Mouse (Mus musculus): ENCODE data around the gene Dolk. TPM values are rescaled to one million over a fixed set of nuclear protein-coding genes. Genes with fewer than 3 reads are reported as not detected.
A peak's percentile ranks its signal among the peaks of the same experiment; 100 is the strongest.

Gene Dolk
- polyA plus RNA-seq, 1 experiment from 2014 or later = 33.0 TPM

- peaks cover 32 to 37% of the 10 kb centered on the region in 2 experiments for H3K4me1 ChIP-seq (ENCODE audit: control insufficient read depth in 2 of 2, insufficient read depth in 2 of 2, low read length in 2 of 2)
- peaks cover 84% of the 10 kb centered on the region for H3K36me3 ChIP-seq (ENCODE audit: control insufficient read depth, insufficient read depth, low read length)
- ATAC-seq (ENCODE audit: insufficient number of reproducible peaks, insufficient read depth, low FRiP score, low read depth) = no peak
- no peak overlapping the region for H3K9ac ChIP-seq (ENCODE audit: low read length)
- no peak overlapping the region for H3K4me2 ChIP-seq (ENCODE audit: low read length)
- no peaks in the 10 kb centered on the region for H3K9me3 ChIP-seq (ENCODE audit: control insufficient read depth, low read length)
- no peak overlapping the region for H3K27ac ChIP-seq (replicated peaks in 1 of 2; ENCODE audit: control insufficient read depth in 1 of 2, insufficient read depth in 1 of 2, low read depth in 2 of 2, low read length in 2 of 2)
- 97% methylated on average over 42 of the region's 42 CpGs for WGBS
- no peaks in the 10 kb centered on the region for H3K27me3 ChIP-seq (ENCODE audit: control insufficient read depth, insufficient read depth, low read length)
- no peak overlapping the region for H3K4me3 ChIP-seq (ENCODE audit: control insufficient read depth in 1 of 2, insufficient read depth in 1 of 2, low read depth in 1 of 2, low read length in 2 of 2)
Observed at GRCm38 (mm10) chr2:30255631-30256395, 30.3 kb downstream of the Dolk start.

DNA sequence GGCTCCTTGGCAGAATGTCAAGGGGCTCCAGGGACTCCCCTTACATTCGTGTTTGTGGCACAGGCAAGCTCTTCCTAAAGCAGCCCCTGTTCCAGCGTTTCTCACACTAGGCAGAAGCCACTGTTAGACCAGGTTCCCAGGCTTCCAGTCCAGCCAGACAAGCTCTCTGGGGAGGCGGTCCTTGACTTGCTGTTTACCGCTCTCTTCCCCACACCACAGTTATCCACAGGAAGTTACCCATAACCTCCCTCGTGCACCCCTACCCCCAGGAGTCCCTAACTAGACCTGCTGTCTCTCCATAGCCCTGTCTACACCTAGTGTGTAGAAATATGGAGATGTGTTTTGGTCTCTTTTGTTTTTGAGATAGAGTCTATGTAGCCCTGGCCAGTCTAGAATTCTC, 32.3 kb downstream of the Dolk start:
- ATAC-seq (ENCODE audit: insufficient number of reproducible peaks, insufficient read depth, low FRiP score, low read depth) = no peak
- H3K27me3 ChIP-seq (ENCODE audit: control insufficient read depth, insufficient read depth, low read length) = no peaks in the 10 kb centered on the region
- no peak overlapping the region for H3K9ac ChIP-seq (ENCODE audit: low read length)
- WGBS = 73% methylated on average over 5 of the region's 5 CpGs
- no peaks in the 10 kb centered on the region for H3K9me3 ChIP-seq (ENCODE audit: control insufficient read depth, low read length)
- peaks cover 19 to 24% of the 10 kb centered on the region in 2 experiments for H3K4me1 ChIP-seq (ENCODE audit: control insufficient read depth in 2 of 2, insufficient read depth in 2 of 2, low read length in 2 of 2)
- no peak overlapping the region for H3K4me2 ChIP-seq (ENCODE audit: low read length)
- no peak overlapping the region for H3K27ac ChIP-seq (replicated peaks in 1 of 2; ENCODE audit: control insufficient read depth in 1 of 2, insufficient read depth in 1 of 2, low read depth in 2 of 2, low read length in 2 of 2)
- no peak overlapping the region for H3K4me3 ChIP-seq (ENCODE audit: control insufficient read depth in 1 of 2, insufficient read depth in 1 of 2, low read depth in 1 of 2, low read length in 2 of 2)
- H3K36me3 ChIP-seq (ENCODE audit: control insufficient read depth, insufficient read depth, low read length) = peaks cover 84% of the 10 kb centered on the region

DNA sequence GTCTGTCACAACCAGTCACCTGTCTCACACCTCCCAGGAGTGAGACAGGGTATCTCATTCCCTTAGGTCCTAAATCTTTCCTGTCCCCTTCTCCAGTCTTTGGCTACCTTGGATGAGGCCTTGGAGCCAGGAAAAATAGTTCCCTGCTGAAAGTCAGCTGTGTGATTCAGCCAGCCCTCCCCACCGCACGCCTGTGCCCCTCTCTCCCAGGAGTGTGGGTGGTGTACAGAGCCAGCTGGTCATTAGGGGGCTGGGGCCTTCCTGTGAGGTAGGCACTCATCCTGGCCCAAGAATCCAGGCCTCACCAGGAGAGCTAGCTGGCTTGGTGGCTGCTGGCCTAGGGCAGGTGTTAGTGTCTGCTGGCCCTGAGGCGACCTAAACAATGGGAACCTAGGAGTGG, 33.6 kb downstream of the Dolk start:
- ATAC-seq (ENCODE audit: insufficient number of reproducible peaks, insufficient read depth, low FRiP score, low read depth) = no peak
- no peak overlapping the region for H3K4me3 ChIP-seq (ENCODE audit: control insufficient read depth in 1 of 2, insufficient read depth in 1 of 2, low read depth in 1 of 2, low read length in 2 of 2)
- H3K4me2 ChIP-seq (ENCODE audit: low read length) = no peak overlapping the region
- 75% methylated on average over 3 of the region's 3 CpGs for WGBS
- peaks cover 7 to 12% of the 10 kb centered on the region in 2 experiments; a peak in 3 of 4 replicates for H3K4me1 ChIP-seq (ENCODE audit: control insufficient read depth in 2 of 2, insufficient read depth in 2 of 2, low read length in 2 of 2)
- H3K9ac ChIP-seq (ENCODE audit: low read length) = no peak overlapping the region; the same call in 1 of the 2 replicates
- H3K27me3 ChIP-seq (ENCODE audit: control insufficient read depth, insufficient read depth, low read length) = no peaks in the 10 kb centered on the region
- H3K36me3 ChIP-seq (ENCODE audit: control insufficient read depth, insufficient read depth, low read length) = peaks cover 85% of the 10 kb centered on the region
- H3K9me3 ChIP-seq (ENCODE audit: control insufficient read depth, low read length) = no peaks in the 10 kb centered on the region
- H3K27ac ChIP-seq (replicated peaks in 1 of 2; ENCODE audit: control insufficient read depth in 1 of 2, insufficient read depth in 1 of 2, low read depth in 2 of 2, low read length in 2 of 2) = no peak overlapping the region

DNA sequence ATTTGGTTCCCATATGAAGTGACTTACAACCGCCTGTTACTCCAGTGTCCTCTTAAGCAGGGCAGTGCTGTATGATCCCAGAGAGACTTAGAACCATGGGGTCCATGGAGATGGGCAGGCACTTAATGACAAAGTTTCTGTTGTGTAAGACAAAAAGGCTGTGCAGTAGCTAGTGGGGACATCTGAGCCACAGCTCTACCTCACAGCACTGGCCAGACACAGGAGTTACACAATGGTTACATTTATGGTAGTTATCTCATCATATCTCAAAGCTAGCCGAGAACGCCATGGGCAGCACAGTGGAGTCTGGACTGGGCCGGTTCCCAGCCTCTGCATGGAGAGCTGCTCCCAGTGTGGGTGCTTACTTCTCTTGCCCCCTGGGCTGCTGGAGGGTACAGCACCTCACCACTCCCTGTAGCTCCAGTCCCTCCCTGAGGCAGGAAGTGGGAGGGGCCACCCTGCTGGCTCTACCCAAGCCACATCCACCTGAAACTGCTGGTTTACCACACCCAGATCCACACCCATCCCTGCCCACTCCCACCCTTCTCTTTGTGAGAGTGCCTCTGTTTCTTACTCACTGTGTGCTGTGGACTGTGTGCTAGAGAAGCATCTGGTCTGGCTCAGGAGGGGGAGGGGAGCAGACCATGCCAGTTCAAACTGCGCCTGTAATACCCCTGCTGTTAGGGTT, 34.6 kb downstream of the Dolk start:
- H3K9me3 ChIP-seq (ENCODE audit: control insufficient read depth, low read length) = no peaks in the 10 kb centered on the region
- H3K27me3 ChIP-seq (ENCODE audit: control insufficient read depth, insufficient read depth, low read length) = no peaks in the 10 kb centered on the region
- peak; percentile 60 for ATAC-seq (ENCODE audit: insufficient number of reproducible peaks, insufficient read depth, low FRiP score, low read depth)
- H3K4me2 ChIP-seq (ENCODE audit: low read length) = no peak overlapping the region
- peaks cover 75% of the 10 kb centered on the region for H3K36me3 ChIP-seq (ENCODE audit: control insufficient read depth, insufficient read depth, low read length)
- peak overlapping the region; percentile 48 to 62; a peak in 3 of 4 replicates for H3K27ac ChIP-seq (replicated peaks in 1 of 2; ENCODE audit: control insufficient read depth in 1 of 2, insufficient read depth in 1 of 2, low read depth in 2 of 2, low read length in 2 of 2)
- WGBS = 44% methylated on average over 5 of the region's 5 CpGs
- peaks cover 7 to 11% of the 10 kb centered on the region in 2 experiments; a peak in 3 of 4 replicates for H3K4me1 ChIP-seq (ENCODE audit: control insufficient read depth in 2 of 2, insufficient read depth in 2 of 2, low read length in 2 of 2)
- no peak overlapping the region for H3K4me3 ChIP-seq (ENCODE audit: control insufficient read depth in 1 of 2, insufficient read depth in 1 of 2, low read depth in 1 of 2, low read length in 2 of 2)
- no peak overlapping the region for H3K9ac ChIP-seq (ENCODE audit: low read length)

DNA sequence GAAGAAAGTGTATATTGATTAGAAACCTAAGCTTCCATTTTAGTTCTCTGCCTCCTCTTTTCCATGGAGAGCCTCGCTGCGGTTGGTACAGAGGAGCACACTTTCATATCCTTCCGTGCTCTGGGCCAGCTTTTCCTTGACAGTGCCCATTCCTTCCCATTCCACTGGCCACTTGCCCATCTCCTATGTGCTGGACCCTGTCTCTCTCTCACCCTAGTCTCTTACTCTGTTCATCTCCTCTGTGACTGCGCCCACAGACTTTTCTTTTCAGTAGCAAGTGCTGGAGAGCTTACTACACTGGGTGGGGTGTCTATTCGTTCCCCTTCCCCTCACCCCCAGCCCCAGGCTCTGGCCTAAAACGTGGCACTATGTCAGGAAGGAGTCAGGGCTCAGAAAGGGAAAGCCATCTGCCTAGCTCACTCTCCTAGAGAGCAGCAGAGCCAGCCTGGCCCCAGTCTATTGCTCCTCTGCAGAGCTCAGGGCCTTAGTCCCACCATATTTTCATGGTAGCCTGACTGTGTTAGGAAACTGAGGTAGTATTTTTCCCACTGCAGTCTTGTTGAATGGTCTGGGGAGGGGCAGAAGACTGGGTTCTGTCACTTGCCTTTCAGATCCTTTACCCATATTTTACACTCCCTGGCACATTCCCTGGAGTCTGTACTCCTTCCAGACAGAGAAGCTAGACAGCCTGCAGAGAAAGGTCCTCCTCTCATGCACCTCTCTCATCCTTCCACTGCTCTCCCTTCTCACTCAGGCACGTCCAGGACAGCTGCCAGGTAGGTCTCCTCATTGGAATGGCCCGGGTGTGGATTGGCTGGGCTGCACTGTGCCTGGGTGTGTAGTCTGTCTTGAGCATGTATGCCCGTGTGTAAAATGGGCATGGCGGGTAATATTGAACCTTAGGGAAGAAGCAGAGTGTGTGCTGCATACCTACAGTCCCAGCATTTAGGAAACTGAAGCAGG, 35.7 kb downstream of the Dolk start:
- H3K9ac ChIP-seq (ENCODE audit: low read length) = no peak overlapping the region
- no peak for ATAC-seq (ENCODE audit: insufficient number of reproducible peaks, insufficient read depth, low FRiP score, low read depth)
- no peaks in the 10 kb centered on the region for H3K27me3 ChIP-seq (ENCODE audit: control insufficient read depth, insufficient read depth, low read length)
- 88% methylated on average over 10 of the region's 10 CpGs for WGBS
- no peak overlapping the region for H3K4me3 ChIP-seq (ENCODE audit: control insufficient read depth in 1 of 2, insufficient read depth in 1 of 2, low read depth in 1 of 2, low read length in 2 of 2)
- no peak overlapping the region for H3K4me2 ChIP-seq (ENCODE audit: low read length)
- peak overlapping the region in 1 of 2 experiments; percentile 62; a peak in 3 of 4 replicates for H3K27ac ChIP-seq (replicated peaks in 1 of 2; ENCODE audit: control insufficient read depth in 1 of 2, insufficient read depth in 1 of 2, low read depth in 2 of 2, low read length in 2 of 2)
- peaks cover 71% of the 10 kb centered on the region for H3K36me3 ChIP-seq (ENCODE audit: control insufficient read depth, insufficient read depth, low read length)
- no peaks in the 10 kb centered on the region for H3K9me3 ChIP-seq (ENCODE audit: control insufficient read depth, low read length)
- H3K4me1 ChIP-seq (ENCODE audit: control insufficient read depth in 2 of 2, insufficient read depth in 2 of 2, low read length in 2 of 2) = peaks cover 7 to 13% of the 10 kb centered on the region in 2 experiments; a peak in 3 of 4 replicates

- no peak for ATAC-seq (ENCODE audit: insufficient number of reproducible peaks, insufficient read depth, low FRiP score, low read depth)
- no peak overlapping the region for H3K4me2 ChIP-seq (ENCODE audit: low read length)
- peaks cover 69% of the 10 kb centered on the region for H3K36me3 ChIP-seq (ENCODE audit: control insufficient read depth, insufficient read depth, low read length)
Observed at GRCm38 (mm10) chr2:30249182-30249581, 37.0 kb downstream of the Dolk start.

DNA sequence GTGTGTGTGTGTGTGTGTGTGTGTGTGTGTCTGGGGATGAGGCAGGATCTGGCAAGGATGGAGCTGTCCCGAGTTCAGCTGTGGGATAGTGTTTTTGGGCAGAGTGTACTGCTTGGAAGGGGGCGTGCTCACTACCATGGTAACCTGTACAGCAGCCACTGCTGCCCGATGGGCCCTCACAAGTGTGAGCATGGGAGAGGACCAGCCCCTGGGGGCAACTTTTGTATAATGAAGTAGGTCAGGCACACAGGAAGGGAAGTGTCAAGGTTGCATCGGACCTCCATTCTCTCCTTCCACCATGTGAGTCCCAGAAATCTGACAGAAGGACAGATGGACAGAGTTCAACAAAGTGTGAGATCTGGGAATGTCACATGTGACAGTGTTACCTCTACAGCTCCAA, 38.5 kb downstream of the Dolk start:
- Histone ChIP-seq H3K4me1 (ENCODE audit: control insufficient read depth in 2 of 2, insufficient read depth in 2 of 2, low read length in 2 of 2) (peaks cover 9 to 22% of the 10 kb centered on the region in 2 experiments), H3K9ac (ENCODE audit: low read length) (no peak overlapping the region), H3K4me2 (ENCODE audit: low read length) (no peak overlapping the region), H3K27ac (replicated peaks in 1 of 2; ENCODE audit: control insufficient read depth in 1 of 2, insufficient read depth in 1 of 2, low read depth in 2 of 2, low read length in 2 of 2) (no peak overlapping the region), H3K36me3 (ENCODE audit: control insufficient read depth, insufficient read depth, low read length) (peaks cover 70% of the 10 kb centered on the region), H3K27me3 (ENCODE audit: control insufficient read depth, insufficient read depth, low read length) (no peaks in the 10 kb centered on the region), H3K4me3 (ENCODE audit: control insufficient read depth in 1 of 2, insufficient read depth in 1 of 2, low read depth in 1 of 2, low read length in 2 of 2) (no peak overlapping the region), H3K9me3 (ENCODE audit: control insufficient read depth, low read length) (no peaks in the 10 kb centered on the region)
- WGBS = 83% methylated on average over 4 of the region's 4 CpGs
- no peak for ATAC-seq (ENCODE audit: insufficient number of reproducible peaks, insufficient read depth, low FRiP score, low read depth)

More at GRCm38 (mm10) chr2:30249182-30249581, 37.0 kb downstream of the Dolk start:
- Histone ChIP-seq H3K27ac (replicated peaks in 1 of 2; ENCODE audit: control insufficient read depth in 1 of 2, insufficient read depth in 1 of 2, low read depth in 2 of 2, low read length in 2 of 2) (no peak overlapping the region), H3K9ac (ENCODE audit: low read length) (no peak overlapping the region), H3K4me1 (ENCODE audit: control insufficient read depth in 2 of 2, insufficient read depth in 2 of 2, low read length in 2 of 2) (peaks cover 7 to 14% of the 10 kb centered on the region in 2 experiments; a peak in 3 of 4 replicates), H3K4me3 (ENCODE audit: control insufficient read depth in 1 of 2, insufficient read depth in 1 of 2, low read depth in 1 of 2, low read length in 2 of 2) (no peak overlapping the region), H3K9me3 (ENCODE audit: control insufficient read depth, low read length) (no peaks in the 10 kb centered on the region), H3K27me3 (ENCODE audit: control insufficient read depth, insufficient read depth, low read length) (no peaks in the 10 kb centered on the region)
- WGBS = 93% methylated on average over 3 of the region's 3 CpGs
